Mouse (Mus musculus) liver, adult 2 months (tissue): Measurements from ENCODE around the gene Pibf1. TPM values are rescaled to one million over a fixed set of nuclear protein-coding genes. Genes with fewer than 3 reads are reported as not detected.

Source experiments
- DNase-seq: peaks from one replicate; pipeline ENCODE4 v3.0.0-alpha.2; 2011; ENCODE audit warnings: low read depth, low spot score; ENCODE audit errors: extremely low read depth
- H3K27ac ChIP-seq: fragments of 200-500 bp; replicated peaks from 2 replicates; pipeline ENCODE4 v1.5.1; 2012; ENCODE audit warnings: low read depth, mild to moderate bottlenecking, control low read depth, inconsistent platforms, low read length; ENCODE audit not compliant: insufficient read depth
- H3K27me3 ChIP-seq: fragments of 200-500 bp; 2 replicates; pipeline ENCODE4 v1.6.1; 2012; ENCODE audit warnings: mild to moderate bottlenecking, moderate library complexity, low read length, inconsistent platforms; ENCODE audit not compliant: control insufficient read depth, insufficient read depth
- H3K36me3 ChIP-seq: fragments of 200-500 bp; 2 replicates; pipeline ENCODE4 v1.6.1; 2012; ENCODE audit warnings: low read length, inconsistent platforms; ENCODE audit not compliant: control insufficient read depth, insufficient read depth
- H3K4me1 ChIP-seq: fragments of 200-500 bp; 2 replicates; pipeline ENCODE4 v1.6.1; 2011; ENCODE audit warnings: low read length; ENCODE audit not compliant: control insufficient read depth, insufficient read depth
- H3K4me3 ChIP-seq: fragments of 200-500 bp; 2 replicates; pipeline ENCODE4 v1.5.1; 2011; ENCODE audit warnings: low read depth, mild to moderate bottlenecking, control low read depth, low read length, moderate library complexity; ENCODE audit not compliant: insufficient read depth
- H3K79me2 ChIP-seq: fragments of 200-500 bp; 2 replicates; pipeline ENCODE4 v1.6.1; 2012; ENCODE audit warnings: inconsistent platforms, mild to moderate bottlenecking, low read length, moderate library complexity; ENCODE audit not compliant: control insufficient read depth, insufficient read depth
- H3K9ac ChIP-seq: fragments of 200-500 bp; 2 replicates; pipeline ENCODE4 v1.6.1; 2012; ENCODE audit warnings: low read depth, mild to moderate bottlenecking, control low read depth, inconsistent platforms, low read length
- CTCF ChIP-seq: fragments of 200-500 bp; IDR thresholded peaks from 2 replicates; pipeline ENCODE4 v1.5.1; 2011; ENCODE audit warnings: low read depth, low read length, control low read depth
- POLR2A ChIP-seq: fragments of 200-500 bp; IDR thresholded peaks from 2 replicates; pipeline ENCODE4 v1.6.1; 2011; ENCODE audit warnings: low read length, control low read depth; ENCODE audit not compliant: insufficient read depth; ENCODE audit errors: extremely low read depth
- WGBS: fragments of 180-500 bp; shearing (Covaris S2); methylation state at CpG from one replicate; pipeline ENCODE4 v1.1.7; 2018; 5-methylcytosine and 5-hydroxymethylcytosine counted together
- polyA plus RNA-seq: library from polyadenylated mRNA; depleted of rRNA; stranded (reverse); fragments of >200 nt; gene quantifications from 2 replicates; pipeline ENCODE4 v1.2.3, GENCODE M21; 2012
- total RNA-seq: library from RNA; depleted of rRNA; stranded (reverse); fragments of >200 nt; gene quantifications from 2 replicates; pipeline ENCODE4 v1.2.3, GENCODE M21; 2014

Gene Pibf1
- total and polyA plus RNA-seq, 2 experiments = 0.70 to 8.3 TPM

DNA sequence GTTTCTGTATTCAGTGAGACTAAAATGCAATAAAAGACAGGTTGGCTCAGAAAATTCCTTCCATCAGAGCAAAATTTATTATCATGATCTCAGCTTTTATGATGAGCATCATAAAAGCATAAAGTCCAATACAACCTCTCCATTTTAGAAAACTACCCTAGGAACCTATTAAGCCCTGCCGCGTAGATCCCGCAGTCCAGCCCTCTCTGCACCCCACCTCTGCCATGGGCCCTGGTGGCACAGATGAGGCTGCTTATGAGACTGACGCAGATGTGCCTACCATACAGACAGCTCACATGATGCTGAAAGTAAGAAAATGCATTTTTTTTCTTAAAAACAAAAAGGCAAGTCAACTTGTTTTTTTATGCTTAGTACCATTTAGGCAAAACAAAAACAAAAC, 126.7 kb downstream of the Pibf1 start:
- Histone ChIP-seq H3K79me2 (no peaks in the 10 kb centered on the region), H3K27me3 (no peaks in the 10 kb centered on the region), H3K36me3 (peaks cover 8% of the 10 kb centered on the region), H3K27ac (no peak overlapping the region), H3K4me1 (no peaks in the 10 kb centered on the region), H3K9ac (no peak overlapping the region), H3K4me3 (no peak overlapping the region)
- no peak for TF ChIP-seq POLR2A
- TF ChIP-seq CTCF = no peak
- DNase-seq = no peak
- 100% methylated on average over 4 of the region's 4 CpGs for WGBS

DNA sequence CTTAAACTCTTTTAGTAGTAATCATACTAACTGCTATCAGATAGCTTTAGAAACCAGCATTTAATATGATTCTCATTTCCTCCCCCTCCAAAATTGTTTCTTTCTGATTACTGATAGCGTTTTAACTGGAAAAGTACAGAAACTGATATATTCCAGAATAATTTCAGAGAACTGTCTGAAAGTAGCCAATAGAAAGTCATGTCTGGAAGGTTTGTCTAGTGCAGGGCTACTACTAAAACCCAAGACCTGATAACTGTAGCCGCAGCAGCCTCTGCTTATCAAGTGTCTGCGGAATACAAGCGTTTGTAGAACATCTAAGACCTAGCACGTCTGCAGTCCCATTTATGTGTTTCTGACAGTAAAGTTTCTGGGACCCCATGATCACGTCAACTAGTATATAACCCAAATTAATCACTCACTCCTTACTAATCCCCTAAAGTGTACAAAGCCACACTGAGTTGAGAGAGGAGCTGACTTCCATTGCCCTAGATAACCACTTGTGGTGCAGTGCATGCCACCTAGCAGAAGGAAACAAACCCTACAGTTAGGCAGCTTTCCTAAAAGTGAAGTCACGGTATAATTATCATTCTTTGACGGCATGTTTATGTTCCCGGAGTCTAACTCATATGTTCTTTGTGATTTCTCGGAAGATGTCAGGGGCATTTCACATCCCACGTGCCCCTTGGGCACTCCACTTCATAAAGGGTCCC, 130.0 kb downstream of the Pibf1 start:
- no peaks in the 10 kb centered on the region for H3K79me2 ChIP-seq
- no peaks in the 10 kb centered on the region for H3K4me1 ChIP-seq
- H3K36me3 ChIP-seq = peaks cover 5% of the 10 kb centered on the region
- H3K27ac ChIP-seq = no peak overlapping the region
- WGBS = 94% methylated on average over 11 of the region's 11 CpGs
- no peak overlapping the region for H3K4me3 ChIP-seq
- TF ChIP-seq CTCF = no peak
- TF ChIP-seq POLR2A = no peak
- DNase-seq = no peak
- no peaks in the 10 kb centered on the region for H3K27me3 ChIP-seq
- no peak overlapping the region for H3K9ac ChIP-seq

DNA sequence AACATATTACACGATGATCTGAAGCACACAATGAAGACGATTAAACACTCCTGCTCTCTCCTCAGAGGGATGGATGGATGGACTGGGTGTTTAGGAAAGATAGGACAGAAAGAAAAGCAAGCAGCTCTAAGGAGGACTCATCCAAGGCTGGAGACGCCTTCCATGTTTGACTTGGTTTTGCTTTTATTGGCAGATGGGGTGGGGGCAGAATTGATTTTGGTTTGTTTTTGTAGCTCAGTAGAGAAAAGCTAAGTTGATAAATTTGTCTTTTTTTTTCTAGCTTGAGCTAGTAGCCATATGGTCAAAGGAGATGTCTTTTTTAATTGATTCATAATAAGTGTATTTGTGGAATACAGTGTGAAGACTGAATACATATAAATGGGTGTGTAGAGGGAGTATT, 133.8 kb downstream of the Pibf1 start:
- no peak overlapping the region for H3K9ac ChIP-seq
- H3K27ac ChIP-seq = no peak overlapping the region
- no peaks in the 10 kb centered on the region for H3K79me2 ChIP-seq
- TF ChIP-seq CTCF = no peak
- no peak for TF ChIP-seq POLR2A
- DNase-seq = no peak
- 91% methylated on average over 3 of the region's 3 CpGs for WGBS
- 0 out of 2 replicates have a peak, but pooled peaks cover under 1% of the 10 kb centered on the region for H3K36me3 ChIP-seq
- no peak overlapping the region for H3K4me3 ChIP-seq
- H3K27me3 ChIP-seq = no peaks in the 10 kb centered on the region
- no peaks in the 10 kb centered on the region for H3K4me1 ChIP-seq

DNA sequence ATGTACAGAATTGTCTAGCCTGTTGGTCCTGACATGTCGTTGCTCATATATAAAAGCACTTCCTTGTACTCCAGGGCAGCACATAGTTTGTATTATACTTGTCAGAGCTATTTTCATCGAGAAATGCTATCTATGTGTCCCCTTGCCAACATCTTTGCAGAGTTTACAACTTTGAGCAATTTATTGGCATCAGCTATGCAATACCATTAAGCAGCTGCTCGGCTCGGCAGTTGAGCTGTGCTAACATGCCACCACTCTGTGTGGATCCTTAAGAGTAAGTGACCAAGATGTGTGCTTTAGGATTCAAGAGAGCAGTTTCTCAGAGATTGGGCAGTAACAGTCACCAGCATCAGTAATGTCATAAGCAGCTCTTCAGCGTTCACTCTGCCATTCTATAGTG, 137.9 kb downstream of the Pibf1 start:
- Histone ChIP-seq H3K79me2 (no peaks in the 10 kb centered on the region), H3K9ac (no peak overlapping the region), H3K27me3 (no peaks in the 10 kb centered on the region), H3K4me3 (no peak overlapping the region), H3K36me3 (peaks cover 1% of the 10 kb centered on the region; the same call in 1 of the 2 replicates), H3K27ac (no peak overlapping the region), H3K4me1 (no peaks in the 10 kb centered on the region)
- DNase-seq = no peak
- WGBS = 87% methylated on average over 5 of the region's 5 CpGs
- no peak for TF ChIP-seq POLR2A
- TF ChIP-seq CTCF = no peak

DNA sequence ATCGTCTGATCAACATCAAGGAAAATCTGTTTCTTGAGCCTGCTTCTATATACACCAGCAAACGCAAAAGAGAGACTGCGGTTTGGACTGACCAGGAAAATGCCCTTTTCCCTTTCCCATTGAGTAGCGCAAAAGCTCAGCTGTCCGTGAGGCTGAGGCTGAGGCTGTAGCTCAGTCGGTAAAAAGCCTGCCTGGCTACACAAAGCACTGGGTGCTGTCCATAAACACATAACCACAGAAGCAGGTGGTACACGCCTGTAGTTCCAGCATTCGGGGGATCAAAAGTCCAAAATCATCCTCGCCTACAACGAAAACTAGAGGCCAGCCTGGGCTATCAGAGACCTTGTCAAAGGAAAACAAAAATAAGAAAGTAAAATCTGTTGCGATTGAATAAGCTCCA, 141.3 kb downstream of the Pibf1 start:
- Histone ChIP-seq H3K79me2 (no peaks in the 10 kb centered on the region), H3K9ac (no peak overlapping the region), H3K27me3 (no peaks in the 10 kb centered on the region), H3K36me3 (peaks cover 7% of the 10 kb centered on the region), H3K4me1 (no peaks in the 10 kb centered on the region), H3K4me3 (no peak overlapping the region), H3K27ac (no peak overlapping the region)
- TF ChIP-seq POLR2A (no peak), CTCF (no peak)
- WGBS = 89% methylated on average over 11 of the region's 11 CpGs
- no peak for DNase-seq

DNA sequence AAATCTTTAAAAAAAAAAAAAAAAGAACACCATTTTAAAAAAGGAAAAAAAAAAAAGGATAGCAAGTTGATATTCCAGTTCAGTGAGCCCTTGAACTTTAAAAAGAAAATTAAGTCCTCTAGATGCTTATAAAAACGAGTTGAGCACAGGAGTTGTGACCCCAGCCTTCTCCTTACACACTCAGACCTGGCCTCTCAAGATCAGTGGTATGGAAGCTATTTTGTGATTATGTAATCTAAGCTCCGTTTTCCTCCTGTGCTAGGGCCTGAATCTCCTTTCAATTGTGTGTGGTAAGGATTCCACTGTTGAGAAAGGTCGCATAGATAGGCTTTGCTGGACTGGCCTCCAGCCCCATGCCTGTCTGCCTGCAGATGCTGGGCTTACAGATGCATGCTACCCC, 145.3 kb downstream of the Pibf1 start:
- no peaks in the 10 kb centered on the region for H3K79me2 ChIP-seq
- no peak overlapping the region for H3K27ac ChIP-seq
- no peaks in the 10 kb centered on the region for H3K27me3 ChIP-seq
- H3K4me3 ChIP-seq = no peak overlapping the region
- H3K36me3 ChIP-seq = peaks cover 12% of the 10 kb centered on the region
- no peak for DNase-seq
- no peaks in the 10 kb centered on the region for H3K4me1 ChIP-seq
- WGBS = 78% methylated on average over 3 of the region's 3 CpGs
- H3K9ac ChIP-seq = no peak overlapping the region
- TF ChIP-seq POLR2A (no peak), CTCF (no peak)
